Mouse (Mus musculus) stomach, postnatal 0 days (tissue): ENCODE data around the gene Col11a2.

Experiments
- CTCF ChIP-seq: IDR thresholded peaks from 2 replicates; pipeline ENCODE4 v1.5.1; 2016; ENCODE audit warnings: antibody characterized with exemption, low read depth, mild to moderate bottlenecking, moderate library complexity
- EP300 ChIP-seq: optimal IDR thresholded peaks from 2 replicates; pipeline ENCODE3; 2016; ENCODE audit warnings: antibody characterized with exemption

DNA sequence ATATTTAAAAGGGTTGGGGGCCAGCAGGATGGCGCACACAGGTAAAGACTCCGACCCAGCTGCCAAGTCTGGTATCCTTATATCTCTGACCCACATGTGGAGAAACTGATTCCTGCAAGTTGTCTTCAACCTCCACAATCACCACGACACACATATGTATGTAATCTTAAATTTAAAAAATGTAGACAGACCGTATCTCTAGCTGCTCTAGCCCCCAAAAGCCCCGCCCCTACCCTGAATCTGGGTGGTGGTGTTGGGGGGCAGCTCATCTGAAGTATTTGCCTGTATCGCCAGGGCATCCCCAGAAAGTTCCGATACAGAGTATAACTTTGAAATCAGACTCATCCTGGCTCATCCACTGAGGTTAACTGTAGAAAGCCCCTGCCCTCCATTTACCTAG, 67.3 kb downstream of the Col11a2 start:
- TF ChIP-seq CTCF: no peak
- no peak for TF ChIP-seq EP300
